Mouse (Mus musculus) neutrophil, adult 5-6 weeks (primary cell): Measurements from ENCODE around the gene Fbxw5. TPM values are rescaled to one million over a fixed set of nuclear protein-coding genes. Genes with fewer than 3 reads are reported as not detected.

Experiments
- ATAC-seq: fragments of 151-379, 151-347 bp; 2 replicates; pipeline ENCODE4 v1.8.0; 2017; ENCODE audit warnings: mild to moderate bottlenecking, moderate TSS enrichment; ENCODE audit not compliant: insufficient number of reproducible peaks, poor library complexity, low FRiP score, severe bottlenecking; ENCODE audit errors: extremely low read depth
- total RNA-seq: library from RNA; stranded (forward); fragments of 200-1000 nt; gene quantifications from 2 replicates; pipeline ENCODE4 v1.2.3, GENCODE M21; 2017

Gene Fbxw5
- 37.1 and 43.1 TPM in 2 replicates for total RNA-seq

DNA sequence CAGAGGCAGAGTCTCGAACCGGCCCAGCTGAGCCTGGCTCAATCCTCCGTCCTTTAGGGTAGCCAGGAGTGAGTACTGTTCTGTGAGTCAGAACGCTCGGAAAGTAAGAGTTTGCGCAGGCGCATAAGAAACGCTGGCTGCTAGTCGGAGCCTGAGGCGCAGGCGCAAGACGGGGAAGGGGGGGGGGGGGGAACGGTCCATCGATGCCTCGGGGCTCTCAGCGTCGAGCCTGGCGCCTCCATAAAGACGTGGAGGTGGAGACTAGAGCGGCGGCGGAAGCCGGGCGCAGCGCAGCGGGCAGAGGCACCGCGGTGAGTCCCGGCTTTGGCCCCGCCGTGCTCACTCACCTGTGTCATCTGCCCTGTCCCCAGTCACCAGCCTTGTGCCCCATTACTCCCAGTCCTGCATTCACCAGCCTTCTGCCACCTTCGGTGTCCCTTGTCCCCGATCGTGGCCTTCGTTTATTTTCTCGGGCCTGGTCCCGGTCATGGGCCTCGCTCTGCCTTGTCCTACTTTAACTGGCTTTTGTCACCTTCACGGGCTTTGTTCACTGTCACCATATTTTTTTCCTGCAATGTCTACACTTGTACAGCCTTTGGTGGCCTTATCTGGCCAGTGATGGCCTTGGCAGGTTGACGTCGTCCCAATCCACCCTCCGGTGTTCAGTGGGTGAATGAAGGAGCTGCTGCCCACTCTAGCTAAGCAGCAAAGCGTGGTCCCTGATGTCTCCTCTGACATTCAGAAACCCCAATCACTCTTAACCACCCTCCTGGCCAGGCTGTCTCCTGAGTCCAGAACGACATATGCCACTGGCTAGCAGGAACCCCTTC, at the start of gene Fbxw5:
Fbxw5 (plus strand) TSS at position 175 of the 830 bp plus-strand sequence.
- peak; percentile 80 for ATAC-seq

DNA sequence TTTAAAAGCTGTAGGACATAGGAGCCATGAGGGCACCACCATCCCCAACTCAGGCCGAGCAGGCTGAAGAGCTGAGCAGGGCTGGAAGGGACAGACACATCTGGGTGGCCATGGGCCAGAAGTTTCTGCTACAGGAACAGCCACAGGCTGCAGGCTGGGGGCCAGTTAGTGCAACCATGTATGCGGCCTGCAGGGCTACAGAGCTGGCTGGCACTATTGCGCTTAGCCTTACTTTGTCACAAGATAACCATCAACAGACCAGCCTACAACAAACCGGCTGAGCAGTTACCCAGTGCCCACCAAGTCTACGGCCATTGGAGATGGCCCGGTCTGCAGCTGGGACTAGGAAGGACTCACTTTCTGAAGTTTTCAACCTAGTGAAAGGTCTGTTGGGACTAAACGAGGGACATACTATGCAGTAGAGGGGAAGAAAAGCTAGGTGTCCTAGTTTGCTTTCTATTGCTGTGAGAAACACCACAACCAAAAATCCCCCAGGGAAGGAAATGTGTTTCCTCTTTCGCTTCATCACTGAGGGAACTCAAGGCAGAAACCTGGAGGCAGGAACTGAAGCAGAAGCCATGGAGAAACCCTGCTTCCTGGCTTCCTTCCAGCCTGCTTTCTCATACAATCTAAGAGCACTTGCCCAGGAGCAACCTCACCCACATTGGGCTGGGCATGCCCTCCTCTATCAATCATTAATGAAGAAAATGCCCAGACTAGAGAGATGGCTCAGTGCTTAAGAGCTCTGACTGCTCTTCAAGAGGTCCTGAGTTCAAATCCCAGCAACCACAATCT, 49.5 kb upstream of the Fbxw5 start:
- no peak for ATAC-seq

DNA sequence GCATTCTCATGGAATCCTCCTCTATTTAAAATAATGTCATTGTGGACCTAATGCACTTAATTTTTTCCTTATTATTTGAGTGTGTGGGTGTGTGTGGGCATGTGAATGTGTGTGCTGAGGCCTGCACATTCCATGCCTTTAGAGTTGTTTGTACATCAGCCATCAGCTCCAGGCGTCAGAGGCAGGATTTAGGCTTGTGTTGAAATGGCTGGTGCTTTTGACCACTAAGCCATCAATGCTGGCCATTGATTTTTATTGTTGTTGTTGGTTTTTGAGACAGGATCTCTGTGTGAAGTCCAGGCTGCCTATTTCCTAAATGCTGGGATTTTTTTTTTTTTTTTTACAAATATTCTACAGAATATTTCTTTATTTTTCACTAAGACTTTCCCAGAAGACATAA, 47.6 kb upstream of the Fbxw5 start:
- no peak for ATAC-seq

DNA sequence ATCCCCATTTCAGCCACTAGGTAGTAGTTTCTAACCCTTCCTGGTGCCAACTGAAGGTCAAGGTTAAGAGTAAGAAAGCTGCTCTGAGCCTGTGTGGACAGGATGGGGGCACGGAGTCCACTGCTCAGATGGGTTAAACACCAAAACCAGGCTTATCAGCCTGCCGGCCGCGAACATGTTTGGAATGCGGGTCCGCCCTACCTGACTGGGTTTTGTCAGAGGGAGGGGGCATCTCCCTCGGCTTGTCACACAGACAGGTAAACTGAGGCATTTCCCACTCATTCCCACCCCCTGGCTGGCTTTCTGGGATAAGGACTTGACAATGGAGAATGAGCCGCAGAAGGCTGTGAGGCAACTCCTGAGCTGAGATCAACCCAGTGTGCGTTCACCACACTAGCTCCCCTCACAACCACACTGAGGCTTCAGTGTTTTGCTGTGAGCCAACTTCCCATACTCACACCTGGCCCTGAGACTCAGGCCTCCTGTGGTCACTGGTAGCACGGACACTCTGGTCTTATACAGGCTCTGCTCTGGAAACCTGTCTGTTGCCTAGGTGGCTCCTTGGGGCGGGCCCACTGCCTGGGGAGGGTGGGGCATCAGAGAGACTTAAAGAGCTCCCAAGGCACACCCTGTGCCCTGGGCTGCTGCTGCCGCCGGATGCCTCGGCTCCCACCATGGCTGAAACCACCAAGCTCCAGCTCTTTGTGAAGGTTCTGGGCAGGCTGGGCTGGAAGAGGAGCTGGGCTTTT, 44.2 kb upstream of the Fbxw5 start, which contains the start of gene Clic3:
Clic3 (plus strand) TSS at position 634 of the 749 bp plus-strand sequence.
- no peak for ATAC-seq

DNA sequence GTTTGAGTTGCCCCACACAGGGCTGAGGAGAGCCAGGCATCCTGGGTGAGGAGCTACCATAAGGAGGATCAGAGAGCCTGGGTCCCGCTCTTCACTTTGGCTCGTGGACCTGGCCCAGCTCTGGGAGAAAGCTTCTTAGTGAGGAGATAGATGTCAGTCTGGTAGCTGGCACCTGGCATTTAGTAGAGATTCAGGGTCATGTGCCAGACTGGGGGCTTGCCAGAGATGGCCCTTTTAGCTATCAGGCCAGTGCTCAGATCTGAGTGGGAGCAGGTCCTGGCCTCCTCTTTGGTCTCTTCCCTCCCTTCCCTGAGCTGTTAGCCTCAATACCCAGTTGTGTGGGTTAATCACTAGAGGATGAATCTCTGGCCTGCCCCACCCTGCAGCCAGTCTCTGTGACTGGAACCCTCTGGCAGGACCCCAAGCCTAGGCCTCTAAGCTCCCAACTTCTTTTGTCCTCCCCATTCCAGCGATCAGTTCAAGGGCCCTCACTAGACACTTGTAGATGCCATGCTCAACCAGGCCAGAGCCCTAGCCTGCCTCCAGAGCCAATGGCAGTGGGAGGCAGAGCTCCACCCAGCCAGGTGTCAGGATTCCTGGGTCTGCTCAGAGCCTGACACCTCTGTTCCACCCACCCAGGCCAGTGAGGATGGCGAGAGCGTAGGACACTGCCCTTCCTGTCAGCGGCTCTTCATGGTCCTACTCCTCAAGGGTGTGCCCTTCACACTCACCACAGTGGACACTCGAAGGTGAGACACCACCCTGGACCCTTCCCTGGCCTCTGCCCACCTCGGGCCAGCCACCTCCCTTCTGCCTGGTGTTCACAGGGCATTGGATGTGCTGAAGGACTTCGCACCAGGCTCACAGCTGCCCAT, 43.3 kb upstream of the Fbxw5 start:
- ATAC-seq: no peak

DNA sequence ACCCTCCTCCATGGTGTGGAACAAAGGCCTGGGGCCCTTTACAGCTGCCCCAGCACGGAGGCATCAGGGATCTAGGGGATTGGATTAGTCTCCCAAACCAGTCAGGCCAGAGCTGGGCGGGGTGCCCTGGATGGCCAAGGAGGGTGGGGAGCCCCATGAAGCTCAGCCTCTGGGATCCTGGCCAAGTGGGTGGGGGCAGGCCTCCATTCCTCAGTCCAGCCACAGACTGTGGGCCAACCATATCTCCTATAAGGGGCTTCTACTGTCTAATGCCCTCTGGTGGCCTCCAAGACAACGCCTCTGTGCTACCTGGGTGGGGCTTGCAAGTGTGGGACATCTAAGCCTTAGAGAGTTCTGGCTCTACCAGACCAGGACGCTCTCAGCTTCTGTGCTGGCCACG, 41.6 kb upstream of the Fbxw5 start:
- ATAC-seq: no peak

DNA sequence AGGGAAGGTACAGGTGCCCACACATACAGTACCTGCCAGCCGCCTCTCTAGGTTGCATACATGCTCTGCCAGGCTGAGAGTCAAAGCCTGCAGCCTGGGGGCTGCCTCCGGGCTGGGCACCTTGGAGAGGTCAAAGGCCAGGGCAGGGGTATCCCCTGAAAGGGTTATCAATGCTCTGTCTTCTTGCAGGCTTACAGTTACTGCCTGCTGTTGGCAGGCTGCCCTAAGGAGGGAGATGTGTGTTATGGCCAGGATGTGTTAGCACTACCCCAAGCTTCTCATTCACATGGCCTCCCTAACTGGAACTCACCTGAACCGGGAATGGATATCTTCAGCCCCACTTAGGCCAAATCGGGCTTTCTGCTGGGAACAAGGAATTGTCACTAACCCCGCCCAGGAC, 40.4 kb upstream of the Fbxw5 start:
- ATAC-seq: no peak

DNA sequence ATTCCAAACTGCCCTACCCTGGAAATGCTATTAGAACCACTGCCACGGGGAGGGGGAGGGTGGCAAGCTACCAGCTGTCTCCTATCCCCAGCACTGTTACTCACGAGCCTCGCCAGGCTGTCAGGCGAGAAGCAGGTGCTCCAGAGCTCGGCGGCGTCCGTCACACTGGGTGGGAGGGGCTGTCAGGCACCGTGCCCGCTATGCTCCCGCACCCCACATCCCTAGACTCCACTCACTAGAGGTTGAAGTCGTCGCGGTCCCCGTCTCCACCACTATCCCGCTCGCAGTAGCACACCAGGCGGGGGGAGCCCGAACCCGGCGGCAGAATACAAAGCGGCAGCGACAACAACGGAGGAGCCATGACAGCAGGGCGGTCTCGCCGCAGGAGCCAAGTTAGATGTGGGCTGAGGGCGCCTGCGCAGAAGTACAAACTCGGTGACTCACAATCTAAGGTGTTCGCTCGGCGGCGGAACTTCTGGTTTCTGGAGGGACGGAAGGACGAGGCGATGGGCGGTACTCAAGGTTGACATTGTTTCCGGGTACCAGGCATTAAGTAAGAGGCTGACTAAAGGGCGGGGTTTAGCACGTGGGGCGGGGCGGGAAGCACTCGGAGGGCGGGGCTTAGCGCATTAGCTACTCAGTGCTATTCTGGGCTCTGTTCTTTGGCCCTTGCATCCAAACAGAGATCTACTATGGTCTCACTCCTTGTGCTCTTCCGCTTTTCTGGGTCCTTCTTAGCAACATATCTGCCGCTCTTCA, 39.8 kb upstream of the Fbxw5 start, which contains the start of gene Paxx:
Paxx (minus strand) TSS at position 544 of the 759 bp plus-strand sequence.
- peak; percentile 88 for ATAC-seq

DNA sequence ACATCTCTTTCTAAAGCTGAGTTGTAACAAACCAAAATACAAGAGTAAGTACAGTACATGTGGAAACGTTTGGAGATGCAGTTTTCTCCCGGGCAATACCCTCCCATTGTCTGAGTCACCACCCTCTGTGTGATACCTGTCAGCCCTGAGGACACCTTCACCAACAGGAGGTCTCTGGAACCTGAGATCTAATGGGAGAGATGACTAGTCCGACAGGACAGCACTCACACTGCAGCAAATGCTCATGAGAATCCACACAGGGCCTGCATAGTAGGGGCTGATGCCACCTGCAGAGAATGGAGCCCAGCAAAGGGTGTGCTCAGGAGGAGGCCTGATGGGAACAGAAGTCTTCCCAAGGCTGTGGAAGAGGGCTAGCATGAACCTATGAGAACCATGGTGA, 39.1 kb upstream of the Fbxw5 start:
- ATAC-seq: no peak

DNA sequence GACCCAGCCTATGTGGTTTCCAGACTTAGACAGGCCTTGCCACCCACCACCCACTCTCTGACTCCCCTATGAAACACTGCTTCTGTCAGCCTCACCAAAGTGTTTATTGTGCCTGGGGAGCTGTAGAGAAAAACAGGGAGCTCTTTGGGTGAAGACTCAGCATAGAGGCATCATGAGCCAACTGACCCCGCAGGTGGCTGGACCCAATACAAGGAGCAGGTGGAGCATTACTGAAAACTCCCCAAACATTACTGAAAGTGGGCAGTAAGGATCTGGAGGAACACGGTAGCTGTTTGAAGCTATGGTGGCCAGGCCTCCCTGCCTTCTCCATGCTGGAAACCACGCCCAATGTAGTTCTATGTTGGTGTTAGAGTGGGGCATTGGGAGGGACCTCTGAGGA, 36.9 kb upstream of the Fbxw5 start:
- ATAC-seq: no peak

DNA sequence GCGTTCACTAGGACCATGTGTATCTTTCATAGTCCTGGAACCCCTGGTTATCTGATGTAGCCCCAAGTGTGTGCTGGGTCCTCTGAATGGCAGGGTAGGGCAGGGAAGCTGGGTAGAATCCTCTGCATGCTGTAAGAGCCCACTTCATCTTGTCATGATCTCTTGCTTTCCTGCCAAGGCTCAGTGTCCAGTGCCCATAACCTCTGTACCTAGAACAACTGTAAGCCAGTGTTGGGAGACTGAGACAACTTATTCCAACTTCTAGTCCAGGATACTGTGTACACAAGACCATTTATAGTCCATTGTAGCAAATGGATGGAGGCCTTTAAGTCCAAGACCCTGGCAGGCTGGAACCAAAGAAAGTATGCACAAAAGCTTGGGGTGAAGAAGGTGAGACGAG, 35.3 kb upstream of the Fbxw5 start:
- ATAC-seq: no peak

DNA sequence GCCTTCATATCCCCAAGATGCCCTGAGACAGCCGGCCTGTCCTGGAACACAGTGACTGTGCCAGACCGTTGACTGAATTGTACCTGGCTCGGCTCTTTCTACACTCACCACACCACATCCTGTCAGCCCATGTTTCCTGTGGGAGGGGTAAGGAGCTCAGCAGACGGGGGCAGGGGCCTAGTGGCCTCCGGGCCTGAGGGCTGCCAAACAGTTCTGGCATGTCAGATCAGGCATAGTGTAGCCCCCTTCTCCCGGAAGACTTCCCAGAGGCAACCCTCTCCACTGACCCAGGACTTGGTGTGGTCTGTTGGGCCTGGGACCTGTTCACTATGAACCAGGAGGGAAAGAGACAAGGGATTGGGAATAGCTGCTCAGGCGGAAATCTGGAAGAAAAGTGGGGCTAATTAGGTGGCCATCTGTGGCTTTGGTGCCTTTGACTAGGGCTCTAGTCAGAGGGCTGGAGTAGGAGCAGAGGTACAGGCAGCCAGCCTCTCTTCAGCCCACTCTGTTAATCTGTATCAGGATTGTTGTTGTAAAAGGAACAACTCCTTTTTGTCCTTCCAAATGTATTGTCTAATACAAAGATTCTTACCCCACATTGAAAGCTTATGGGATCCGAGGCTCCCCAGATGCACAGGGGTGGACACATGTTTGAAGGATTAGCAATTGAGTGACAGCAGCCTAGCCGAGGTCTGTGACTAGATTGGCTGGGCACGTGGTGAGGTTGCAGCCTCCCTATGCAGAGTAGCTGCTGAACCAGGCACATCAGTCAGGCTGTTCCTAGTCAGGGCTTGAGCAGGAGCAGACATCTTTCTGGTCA, 34.5 kb upstream of the Fbxw5 start:
- peak; percentile 69 for ATAC-seq

DNA sequence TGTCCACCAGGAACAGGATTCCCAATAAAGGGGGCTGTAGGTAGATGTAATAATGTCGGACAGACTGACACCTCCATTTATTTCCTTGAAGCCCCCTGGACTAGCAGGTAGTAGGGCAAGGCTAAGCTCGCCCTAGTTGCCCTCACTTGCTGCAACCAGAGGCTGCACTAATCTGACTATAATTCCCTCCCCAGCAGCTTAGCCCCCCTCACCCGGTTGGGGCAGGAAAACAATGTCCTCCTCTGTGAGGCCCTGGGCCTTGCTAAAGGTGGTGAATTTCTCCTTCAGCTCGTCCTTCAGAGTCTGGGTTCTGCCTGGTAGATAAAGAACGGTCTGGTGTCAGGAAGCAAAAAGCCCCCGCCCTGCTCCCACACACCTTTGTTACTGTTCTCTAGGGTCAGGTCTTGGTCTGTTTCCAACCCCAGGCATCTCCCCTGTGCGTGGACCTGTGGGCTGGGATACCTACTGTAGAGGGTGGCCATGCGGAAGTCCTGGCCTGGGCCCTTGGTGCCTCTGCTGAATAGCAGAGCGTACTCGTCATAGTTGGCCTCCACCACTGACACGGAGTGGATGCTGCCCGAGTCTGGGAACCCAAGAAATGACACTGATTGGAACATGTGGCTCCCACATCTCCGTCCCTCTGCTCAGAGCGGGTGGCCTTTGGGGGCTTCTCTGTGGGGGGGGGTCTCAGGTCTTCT, 32.8 kb upstream of the Fbxw5 start:
- ATAC-seq: no peak

DNA sequence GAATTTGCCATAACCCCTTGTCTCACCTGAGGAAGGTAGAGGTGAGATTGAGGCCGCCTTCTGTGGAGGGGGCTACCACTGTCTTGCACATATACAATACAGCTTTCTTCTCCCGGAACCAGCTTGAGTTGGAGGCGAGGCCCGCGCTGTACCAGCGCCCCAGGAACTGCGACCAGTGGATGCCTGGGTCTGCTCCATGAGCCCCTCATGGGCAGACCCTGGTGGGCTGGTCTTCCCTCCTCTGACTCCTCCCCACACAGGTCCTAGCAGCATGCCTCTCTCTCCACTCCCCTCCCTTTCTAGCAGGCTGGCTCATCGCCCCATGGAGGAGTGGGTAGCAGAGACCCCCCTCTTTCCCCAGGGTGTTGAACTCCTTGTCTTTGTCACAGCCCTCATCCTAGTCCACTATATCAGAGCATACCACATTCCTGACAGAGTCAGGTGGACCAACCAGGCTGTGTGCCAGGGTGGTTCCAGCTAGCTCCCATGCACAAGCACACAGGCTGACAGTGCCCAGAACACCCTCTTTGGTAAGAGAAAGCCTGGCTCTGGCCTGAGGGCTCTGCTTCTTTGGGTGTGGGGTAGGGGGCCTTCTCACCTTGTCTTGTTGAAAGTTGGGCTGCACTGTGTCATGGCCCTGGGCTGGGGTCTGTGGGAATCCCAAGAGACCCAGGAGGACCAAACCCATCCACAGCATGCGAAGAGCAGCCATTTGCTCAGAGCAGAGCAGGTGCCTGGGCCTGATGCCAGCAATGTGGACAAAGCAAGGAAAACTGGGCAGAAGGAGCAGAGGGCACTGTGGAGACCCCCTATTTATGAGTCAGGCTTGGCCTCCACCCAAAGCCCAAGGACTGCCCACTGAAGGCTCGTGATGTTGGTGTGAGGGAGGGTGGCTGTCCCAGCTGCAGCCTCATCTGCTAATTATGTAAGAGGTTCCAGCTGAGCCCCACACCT, 31.3 kb upstream of the Fbxw5 start:
- ATAC-seq: no peak

DNA sequence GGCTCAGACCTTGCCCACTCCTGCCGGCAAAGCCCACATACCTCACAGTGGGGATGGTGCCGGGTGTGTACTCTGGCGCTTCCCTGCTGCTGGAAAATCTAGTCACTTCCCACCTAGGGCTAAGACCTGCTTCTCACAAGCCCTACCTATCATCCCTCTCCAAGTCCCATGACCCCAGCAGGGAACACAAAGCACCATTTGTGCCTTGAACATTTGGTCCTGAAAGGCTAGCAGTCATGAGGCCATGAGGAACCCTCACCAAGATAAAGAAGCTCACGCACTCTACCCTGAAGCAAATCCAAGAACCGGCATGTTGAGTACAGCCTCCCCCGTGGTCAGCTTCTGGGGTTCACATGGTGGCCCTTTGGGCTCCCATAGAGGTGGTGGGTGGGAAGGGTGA, 30.6 kb upstream of the Fbxw5 start, which contains the start of gene Ptgds:
Ptgds (minus strand) TSS at position 78 of the 400 bp plus-strand sequence.
- ATAC-seq: no peak
